Mouse (Mus musculus) kidney, adult 2 months (tissue): Measurements from ENCODE around the gene Akap2.

ENCODE experiments used
- CTCF ChIP-seq: fragments of 200-500 bp; conservative IDR thresholded peaks from 2 replicates; pipeline ENCODE4 v1.5.1; 2011; ENCODE audit warnings: low read depth, mild to moderate bottlenecking, control low read depth, low read length, moderate library complexity, mixed read lengths; ENCODE audit not compliant: insufficient read depth, insufficient read length
- POLR2A ChIP-seq: fragments of 200-500 bp; IDR thresholded peaks from one replicate; pipeline ENCODE4 v1.6.1; 2011; ENCODE audit warnings: low read depth, low read length, control low read depth

- TF ChIP-seq CTCF = no peak
- TF ChIP-seq POLR2A = no peak
Measured at GRCm38 (mm10) chr4:57895140-57895539, 177.7 kb downstream of the Akap2 start.
